Mouse (Mus musculus) right cerebral cortex, adult 18-20 months (tissue): ENCODE measurements at regions not wholly inside any gene's neighbourhood (a gene's known extent, or its start where the extent isn't known, plus 50 kb on each side); places are given as distances from the start of the nearest gene placed in this dataset.
"Not testable (repeated sequence)": the region's sequence is repeated elsewhere in the genome, so short reads cannot be mapped to it uniquely, and the experiment has no call there.

Experiments used
- DNase-seq: peaks from one replicate; pipeline ENCODE4 v3.0.0; 2022; ENCODE audit warnings: mixed read lengths

- DNase-seq, result no peak
Observed at GRCm38 (mm10) chr8:97234551-97235107, 1346.3 kb upstream of the Got2 start.

DNA sequence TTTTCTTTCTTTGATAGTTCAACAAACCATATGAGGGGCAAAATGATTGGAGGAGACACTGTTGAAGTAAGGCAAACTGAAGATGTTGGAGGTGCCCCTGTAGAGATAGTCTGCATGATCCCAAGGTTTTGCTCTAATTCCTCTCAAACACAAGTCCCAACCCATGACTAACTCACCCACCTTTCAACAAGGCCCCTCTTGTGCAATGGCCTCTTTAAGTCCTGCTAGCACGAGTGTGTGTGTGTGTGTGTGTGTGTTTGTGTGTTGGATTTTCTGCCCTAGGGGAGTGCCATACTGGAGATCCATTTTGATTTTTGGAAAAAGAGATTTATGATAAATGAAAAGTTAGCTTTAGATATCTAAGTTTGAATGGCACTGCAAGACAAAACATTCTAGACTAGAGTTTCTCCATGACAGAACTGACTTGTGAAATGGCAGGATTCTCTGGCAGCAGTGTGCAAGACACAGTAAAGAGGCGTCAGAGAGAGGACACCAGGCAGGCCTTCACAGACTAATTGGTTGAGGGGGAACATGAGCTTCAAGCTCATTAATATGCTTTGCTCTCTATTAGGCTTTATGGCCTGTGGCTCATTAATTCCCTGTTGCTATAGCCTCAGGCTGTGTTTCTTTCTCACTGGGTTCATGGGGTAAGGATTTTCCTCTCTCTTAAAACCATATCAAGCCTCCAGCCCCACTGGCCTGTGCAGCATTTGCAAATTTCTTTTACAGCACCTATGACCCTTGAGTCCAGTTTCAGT, 1344.5 kb upstream of the Got2 start:
- DNase-seq, result no peak

DNA sequence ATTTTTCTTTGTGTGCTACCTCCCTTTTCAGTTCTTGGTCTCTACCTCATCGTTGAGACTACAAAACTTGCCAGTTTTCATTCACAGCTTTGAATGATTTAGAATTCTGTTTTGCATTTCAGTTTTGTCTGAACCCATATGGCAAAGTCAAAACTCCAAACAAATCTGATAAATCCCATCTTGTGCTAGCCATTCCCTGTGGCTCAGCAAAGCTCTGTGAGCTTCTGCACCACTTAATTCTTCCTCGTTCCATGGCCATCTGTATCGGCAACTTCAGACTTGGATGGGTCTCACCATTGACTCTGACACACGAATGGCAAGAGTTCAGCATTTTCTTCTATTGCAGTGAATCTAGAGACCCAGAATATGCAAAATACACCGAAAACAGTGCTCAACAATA, 1343.3 kb upstream of the Got2 start:
- no peak for DNase-seq

DNA sequence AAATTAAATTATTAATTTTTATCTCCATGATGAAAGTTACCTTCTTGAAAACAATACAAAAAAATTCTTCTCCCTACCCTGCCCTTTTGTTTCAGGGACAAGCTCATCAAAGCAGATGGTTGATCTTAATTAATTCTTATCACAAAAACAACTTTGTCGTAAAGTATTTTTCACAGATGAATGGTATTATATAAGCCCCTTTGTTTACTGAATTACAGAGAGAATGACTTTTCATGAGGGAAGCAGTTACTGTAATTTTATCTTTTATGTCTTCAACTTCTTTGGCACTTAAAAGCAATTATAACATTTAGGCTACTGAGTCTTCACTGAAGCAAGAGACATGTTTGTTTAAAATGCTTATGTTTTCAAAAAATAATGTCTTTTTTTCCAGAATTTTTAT, 1303.5 kb upstream of the Got2 start:
- no peak for DNase-seq

- not testable (repeated sequence) for DNase-seq
Observed at GRCm38 (mm10) chr8:97183831-97184230, 1295.5 kb upstream of the Got2 start.

GRCm38 (mm10) chr8:97182456-97182855, 1294.1 kb upstream of the Got2 start:
- not testable (repeated sequence) for DNase-seq
